Mouse (Mus musculus) midbrain, embryonic 16.5 days (tissue): ENCODE data around the gene Wsb1. TPM values are rescaled to one million over a fixed set of nuclear protein-coding genes. Genes with fewer than 3 reads are reported as not detected.

Experiments used
- ATAC-seq: fragments of 200-750 bp; cut with Nextera tagmentation; 2 replicates; pipeline ENCODE4 v1.8.0; 2017; ENCODE audit warnings: moderate TSS enrichment
- H3K27ac ChIP-seq: fragments of 300-500 bp; sonication (generic); 2 replicates; pipeline ENCODE4 v1.5.1; 2014; ENCODE audit warnings: mild to moderate bottlenecking, low read length, mixed read lengths
- H3K27me3 ChIP-seq: fragments of 300-500 bp; sonication (generic); 2 replicates; pipeline ENCODE4 v1.6.1; 2014; ENCODE audit warnings: low read depth, low read length, mixed read lengths; ENCODE audit not compliant: control insufficient read depth, insufficient read depth
- H3K36me3 ChIP-seq: fragments of 300-500 bp; sonication (generic); 2 replicates; pipeline ENCODE4 v1.6.1; 2014; ENCODE audit warnings: mild to moderate bottlenecking, low read length, moderate library complexity, mixed read lengths; ENCODE audit not compliant: control insufficient read depth, insufficient read depth
- H3K4me1 ChIP-seq: fragments of 300-500 bp; sonication (generic); 2 replicates; pipeline ENCODE4 v1.6.1; 2014; ENCODE audit warnings: mild to moderate bottlenecking, low read length, mixed read lengths; ENCODE audit not compliant: control insufficient read depth, insufficient read depth
- H3K4me2 ChIP-seq: fragments of 300-500 bp; sonication (generic); 2 replicates; pipeline ENCODE4 v1.6.1; 2014; ENCODE audit warnings: mild to moderate bottlenecking, low read length, mixed read lengths
- H3K4me3 ChIP-seq: fragments of 300-500 bp; sonication (generic); 2 replicates; pipeline ENCODE4 v1.5.1; 2014; ENCODE audit warnings: low read depth, mild to moderate bottlenecking, low read length, moderate library complexity, mixed read lengths
- H3K9ac ChIP-seq: fragments of 300-500 bp; sonication (generic); 2 replicates; pipeline ENCODE4 v1.6.1; 2014; ENCODE audit warnings: low read depth, low read length, mixed read lengths
- H3K9me3 ChIP-seq: fragments of 300-500 bp; sonication (generic); replicated peaks from 2 replicates; pipeline ENCODE4 v1.6.1; 2014; ENCODE audit warnings: mild to moderate bottlenecking, low read length, mixed read lengths; ENCODE audit not compliant: control insufficient read depth, poor library complexity, severe bottlenecking
- WGBS: fragments of 180-500 bp; shearing (Covaris S2); extraction: QIAGEN DNeasy Blood & Tissue Kit; methylation state at CpG from one replicate; pipeline ENCODE4 v1.1.7; 2014; 5-methylcytosine and 5-hydroxymethylcytosine counted together
- polyA plus RNA-seq: library from polyadenylated mRNA; unstranded; fragments of >200 nt; fragmentation: Nextera tagmentation; extraction: Ambion mirVana; gene quantifications from 2 replicates; pipeline ENCODE4 v1.2.1, GENCODE M21; 2015

The Wsb1 gene
- polyA plus RNA-seq, 1 experiment from 2014 or later = 499 TPM

DNA sequence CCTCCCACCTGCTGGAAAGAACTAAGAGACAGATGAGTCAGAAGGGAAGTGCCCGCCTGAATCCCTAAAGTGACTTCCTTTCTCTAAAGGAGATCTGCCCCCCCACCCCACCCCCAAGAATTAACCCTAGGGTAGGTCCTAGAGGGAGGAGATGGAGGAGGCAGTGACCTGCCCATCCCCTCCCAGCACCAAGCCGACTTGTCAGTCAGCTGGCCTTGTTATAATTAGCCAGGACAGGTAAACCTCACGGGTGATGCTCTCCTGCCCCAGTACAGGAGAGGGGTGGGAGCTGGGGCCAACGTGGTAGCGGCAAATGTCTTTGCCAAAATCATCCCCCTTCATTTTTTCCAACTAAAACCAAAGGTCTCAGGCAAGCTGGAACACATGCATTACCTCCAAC, 37.2 kb upstream of the Wsb1 start:
- no peaks in the 10 kb centered on the region for H3K9me3 ChIP-seq
- WGBS = 82% methylated on average over 5 of the region's 5 CpGs

DNA sequence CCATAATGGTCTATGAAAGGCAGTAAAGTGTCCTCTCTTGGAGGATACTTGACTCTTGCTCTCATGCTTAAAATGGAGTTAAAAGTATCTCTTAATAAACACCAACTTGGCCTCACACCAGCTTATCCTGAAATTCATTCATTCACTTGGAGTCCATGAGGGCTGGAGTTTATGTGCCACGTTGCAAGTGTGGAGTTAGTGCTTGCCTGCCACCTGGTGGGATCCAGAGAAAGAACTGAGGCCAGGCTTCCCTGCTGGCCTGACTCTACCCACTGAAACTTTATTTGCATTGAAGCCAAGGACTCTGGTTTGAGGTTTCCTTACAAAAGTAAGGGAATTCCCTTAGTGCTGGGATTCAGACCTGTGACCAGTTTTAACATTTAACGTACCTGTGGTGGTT, 36.0 kb upstream of the Wsb1 start:
- 50% methylated on average over 2 of the region's 2 CpGs for WGBS
- H3K9me3 ChIP-seq = no peaks in the 10 kb centered on the region
- no peaks in the 10 kb centered on the region for H3K36me3 ChIP-seq
- H3K9ac ChIP-seq = no peak overlapping the region
- no peak overlapping the region for H3K4me3 ChIP-seq
- no peak for ATAC-seq
- H3K27me3 ChIP-seq = no peaks in the 10 kb centered on the region
- H3K4me1 ChIP-seq = no peaks in the 10 kb centered on the region
- H3K4me2 ChIP-seq = no peak overlapping the region
- no peak overlapping the region for H3K27ac ChIP-seq

More for the DNA sequence above, 37.2 kb upstream of the Wsb1 start:
- no peaks in the 10 kb centered on the region for H3K4me1 ChIP-seq
- H3K9ac ChIP-seq = no peak overlapping the region
- H3K4me3 ChIP-seq = no peak overlapping the region
- no peak for ATAC-seq
- no peaks in the 10 kb centered on the region for H3K27me3 ChIP-seq
- H3K4me2 ChIP-seq = no peak overlapping the region
- H3K27ac ChIP-seq = no peak overlapping the region
- no peaks in the 10 kb centered on the region for H3K36me3 ChIP-seq

DNA sequence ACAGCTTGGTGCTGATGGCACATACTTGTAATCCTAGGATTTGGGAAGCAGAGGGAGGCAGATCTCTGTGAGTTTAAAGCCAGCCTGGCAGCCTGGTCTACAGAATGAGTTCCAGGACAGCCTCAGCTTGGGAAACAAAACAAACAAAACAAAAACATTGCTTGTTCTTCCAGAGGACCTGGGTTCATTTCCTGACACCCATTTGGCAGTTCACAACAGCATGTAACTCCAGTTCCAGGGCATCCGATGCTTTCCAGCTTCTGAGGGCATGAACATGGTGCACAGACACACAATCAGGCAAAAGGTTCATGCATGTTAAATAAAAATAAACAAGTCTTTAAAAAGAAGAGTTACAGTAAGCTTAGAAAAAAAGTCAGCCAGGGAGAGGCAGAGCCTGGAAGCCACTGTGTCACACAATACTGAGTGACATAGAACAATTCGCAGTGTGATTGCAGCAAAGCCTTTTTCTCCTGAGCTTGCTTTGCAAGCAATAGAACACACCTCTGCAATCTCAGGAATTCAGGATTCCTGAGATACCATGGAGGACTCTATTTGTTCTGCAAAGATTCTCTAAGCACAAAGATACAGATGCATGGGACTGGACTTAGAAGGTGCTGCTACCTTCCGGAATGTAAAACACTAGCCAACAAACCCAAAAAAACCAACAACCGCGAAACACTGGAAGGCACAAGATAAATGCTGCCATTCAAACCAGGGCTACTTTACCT, 34.6 kb upstream of the Wsb1 start:
- Histone ChIP-seq H3K9me3 (no peaks in the 10 kb centered on the region), H3K9ac (no peak overlapping the region), H3K4me2 (no peak overlapping the region), H3K36me3 (no peaks in the 10 kb centered on the region), H3K27ac (no peak overlapping the region), H3K4me1 (no peaks in the 10 kb centered on the region), H3K27me3 (no peaks in the 10 kb centered on the region), H3K4me3 (no peak overlapping the region)
- no peak for ATAC-seq
- WGBS = 90% methylated on average over 5 of the region's 5 CpGs

DNA sequence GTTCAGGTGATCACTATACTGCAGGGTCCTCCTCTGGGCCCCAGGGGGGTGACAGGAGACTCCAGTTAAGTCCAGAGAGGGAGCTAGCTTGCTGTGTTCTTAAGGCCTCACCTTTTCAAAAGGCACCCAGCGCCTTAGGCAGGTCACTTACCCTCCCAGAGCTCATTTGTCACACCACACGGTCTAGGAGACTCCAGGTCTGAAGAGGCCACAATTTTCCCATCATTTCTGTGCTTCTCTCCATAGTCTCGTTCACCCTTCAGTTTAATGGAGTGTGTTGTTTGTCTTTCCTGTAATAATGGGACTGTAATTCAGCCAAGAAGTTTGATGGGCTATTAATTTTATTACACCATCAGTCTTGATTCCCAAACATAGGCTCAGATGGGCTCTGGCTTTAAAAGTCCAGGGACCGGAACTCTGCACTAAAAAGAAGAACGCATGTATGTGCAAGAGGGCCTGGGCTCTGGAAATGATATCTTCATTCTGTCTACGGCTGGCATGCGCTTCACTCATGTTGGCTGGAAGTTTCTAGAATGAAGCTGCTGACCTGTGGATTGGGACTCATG, 33.9 kb upstream of the Wsb1 start:
- 83% methylated on average over 7 of the region's 7 CpGs for WGBS
- Histone ChIP-seq H3K9ac (no peak overlapping the region), H3K4me3 (no peak overlapping the region), H3K9me3 (no peaks in the 10 kb centered on the region), H3K36me3 (no peaks in the 10 kb centered on the region), H3K4me1 (no peaks in the 10 kb centered on the region), H3K27ac (no peak overlapping the region), H3K4me2 (no peak overlapping the region), H3K27me3 (no peaks in the 10 kb centered on the region)
- ATAC-seq = no peak

GRCm38 (mm10) chr11:79287447-79287846, 33.0 kb upstream of the Wsb1 start:
- no peaks in the 10 kb centered on the region for H3K36me3 ChIP-seq
- H3K4me1 ChIP-seq = no peaks in the 10 kb centered on the region
- no peak overlapping the region for H3K27ac ChIP-seq
- no peak overlapping the region for H3K4me3 ChIP-seq
- no peak overlapping the region for H3K9ac ChIP-seq
- no peaks in the 10 kb centered on the region for H3K9me3 ChIP-seq
- no peaks in the 10 kb centered on the region for H3K27me3 ChIP-seq
- H3K4me2 ChIP-seq = no peak overlapping the region
- no peak for ATAC-seq
- 84% methylated on average over 6 of the region's 6 CpGs for WGBS

DNA sequence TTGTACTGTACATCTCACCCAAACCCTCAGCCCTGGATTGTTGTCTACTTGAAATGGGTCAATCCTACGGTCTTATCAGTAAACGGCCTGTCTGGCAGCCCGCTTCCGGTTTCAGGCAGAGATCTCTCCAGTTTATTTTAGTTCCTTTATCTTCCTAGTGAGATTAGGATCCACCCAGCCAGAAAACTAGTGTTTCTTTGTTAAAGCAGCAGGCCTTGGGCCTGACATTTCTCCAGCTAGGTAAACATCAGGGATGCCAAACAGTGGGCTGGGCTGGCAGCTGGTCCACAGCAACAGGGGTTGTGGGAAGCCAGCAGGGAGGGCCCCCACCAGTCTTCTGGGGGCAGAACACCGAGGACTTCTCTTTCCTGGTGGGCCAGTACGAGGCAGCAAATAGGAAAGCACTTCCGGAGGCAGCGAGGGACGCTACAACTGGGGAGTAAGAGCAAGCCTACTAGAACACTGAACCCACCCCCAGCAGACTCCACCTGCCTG, 31.9 kb upstream of the Wsb1 start:
- Histone ChIP-seq H3K27me3 (no peaks in the 10 kb centered on the region), H3K9ac (no peak overlapping the region), H3K4me2 (no peak overlapping the region), H3K27ac (no peak overlapping the region), H3K4me1 (no peaks in the 10 kb centered on the region), H3K4me3 (no peak overlapping the region), H3K36me3 (no peaks in the 10 kb centered on the region), H3K9me3 (no peaks in the 10 kb centered on the region)
- WGBS = 85% methylated on average over 9 of the region's 9 CpGs
- no peak for ATAC-seq

DNA sequence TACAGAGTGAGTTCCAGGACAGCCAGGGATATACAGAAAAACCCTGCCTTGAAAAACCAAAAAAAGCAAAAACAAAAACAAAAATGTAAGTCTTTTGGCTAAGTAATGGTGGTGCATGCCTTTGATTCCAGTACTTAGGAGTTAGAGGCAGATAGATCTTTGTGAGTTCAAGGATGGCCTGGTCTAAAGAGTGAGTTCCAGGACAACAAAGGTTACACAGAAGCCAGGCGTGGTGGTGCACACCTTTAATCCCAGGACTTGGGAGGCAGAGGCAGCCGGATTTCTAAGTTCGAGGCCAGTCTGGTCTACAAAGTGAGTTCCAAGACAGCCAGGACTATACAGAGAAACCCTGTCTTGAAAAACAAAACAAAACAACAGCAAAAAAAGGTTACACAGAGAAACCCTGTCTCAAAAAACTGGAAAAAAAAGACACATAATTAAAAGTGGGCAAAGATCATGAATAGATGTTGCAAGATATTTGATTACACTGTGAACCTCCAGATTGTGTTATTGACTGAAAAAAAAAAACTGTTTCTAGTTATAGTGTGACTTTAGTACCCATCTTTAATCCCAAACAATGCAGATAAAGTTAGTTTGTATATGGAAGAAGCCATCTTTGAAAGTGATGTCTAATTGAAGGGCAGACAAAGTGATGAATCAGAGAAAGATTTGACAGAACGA, 29.0 kb upstream of the Wsb1 start:
- Histone ChIP-seq H3K4me1 (no peaks in the 10 kb centered on the region), H3K36me3 (no peaks in the 10 kb centered on the region), H3K4me3 (no peak overlapping the region), H3K27ac (no peak overlapping the region), H3K9ac (no peak overlapping the region), H3K9me3 (no peaks in the 10 kb centered on the region), H3K27me3 (no peaks in the 10 kb centered on the region), H3K4me2 (no peak overlapping the region)
- no peak for ATAC-seq
- 94% methylated on average over 4 of the region's 4 CpGs for WGBS

DNA sequence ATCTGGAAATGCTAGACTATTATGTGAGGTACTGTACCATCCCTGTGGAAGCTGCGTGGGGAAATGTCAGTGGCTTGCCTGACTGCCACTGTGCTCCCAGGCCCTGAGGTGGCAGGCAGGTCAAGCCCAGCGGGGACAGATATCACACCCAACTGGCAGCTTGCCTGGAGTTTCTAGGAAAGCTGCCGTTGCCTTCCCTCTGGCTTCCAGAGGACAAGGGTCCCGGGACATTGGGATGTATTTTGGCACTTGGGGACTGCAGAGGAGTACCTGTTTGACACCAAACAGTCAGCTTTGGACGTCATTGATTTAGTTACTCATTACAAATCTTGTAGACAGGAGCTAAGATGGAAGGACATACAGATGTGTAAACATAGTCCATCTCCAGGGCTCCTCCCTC, 26.9 kb upstream of the Wsb1 start:
- WGBS = 77% methylated on average over 5 of the region's 5 CpGs
- Histone ChIP-seq H3K4me1 (no peaks in the 10 kb centered on the region), H3K27me3 (no peaks in the 10 kb centered on the region), H3K4me2 (no peak overlapping the region), H3K9ac (no peak overlapping the region), H3K4me3 (no peak overlapping the region), H3K9me3 (no peaks in the 10 kb centered on the region), H3K27ac (no peak overlapping the region), H3K36me3 (no peaks in the 10 kb centered on the region)
- no peak for ATAC-seq

DNA sequence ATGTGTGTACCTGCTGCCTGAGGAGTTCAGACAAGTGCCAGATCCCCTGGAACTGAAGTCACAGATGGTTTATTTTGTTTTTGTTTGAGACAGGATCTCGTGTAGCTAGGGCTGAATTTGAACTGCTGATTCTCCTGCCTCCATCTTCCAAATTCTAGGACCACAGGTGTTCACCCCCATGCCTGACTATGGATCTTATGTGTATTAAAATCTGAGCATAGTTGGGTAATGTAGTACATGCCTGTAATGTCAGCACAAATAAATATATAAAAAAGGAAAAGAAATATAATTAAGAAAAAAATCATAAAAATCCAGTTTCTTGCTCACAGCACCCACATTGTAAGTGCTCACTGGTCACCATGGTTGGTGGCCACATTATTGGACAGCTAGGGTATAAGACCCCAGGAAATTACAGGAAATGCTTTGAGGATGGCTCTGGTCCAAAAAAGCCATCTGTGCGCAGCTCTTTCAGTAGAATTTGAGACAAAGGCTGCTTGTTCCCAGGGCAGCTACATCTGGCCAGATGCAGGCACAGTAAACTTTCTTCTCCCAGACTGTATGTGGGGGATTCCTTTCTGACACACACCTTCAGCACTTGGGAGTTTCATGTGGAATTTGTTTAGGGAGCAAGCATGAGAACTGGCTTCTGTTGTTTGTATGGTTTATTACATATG, 25.4 kb upstream of the Wsb1 start:
- no peaks in the 10 kb centered on the region for H3K36me3 ChIP-seq
- no peaks in the 10 kb centered on the region for H3K9me3 ChIP-seq
- H3K4me3 ChIP-seq = no peak overlapping the region
- no peak overlapping the region for H3K27ac ChIP-seq
- no peak overlapping the region for H3K4me2 ChIP-seq
- ATAC-seq = no peak
- H3K27me3 ChIP-seq = no peaks in the 10 kb centered on the region
- H3K9ac ChIP-seq = no peak overlapping the region
- H3K4me1 ChIP-seq = no peaks in the 10 kb centered on the region
- WGBS = 49% methylated on average over 2 of the region's 2 CpGs
